ENCODE assay signal across 15 mouse cellular contexts in the genomic region with DNA sequence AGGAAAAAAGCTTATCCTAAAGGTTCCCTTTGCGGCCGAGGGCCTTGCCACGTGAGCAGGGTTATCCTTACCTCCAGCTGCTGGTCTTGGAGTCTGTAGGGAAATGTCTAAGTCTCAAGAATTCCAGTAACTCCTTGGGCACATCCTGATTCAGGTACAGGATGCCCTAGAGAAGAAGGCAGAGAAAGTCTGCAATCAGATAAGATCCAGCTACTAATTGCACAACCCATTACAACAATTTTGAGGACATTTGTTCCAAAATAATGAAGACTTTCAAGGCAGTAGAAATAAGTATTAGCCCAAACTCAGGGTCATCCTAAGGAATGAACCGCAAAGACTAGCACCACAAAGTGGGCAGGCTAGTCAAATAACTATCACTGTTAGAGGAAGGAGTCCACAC. TPM values are rescaled to one million over a fixed set of nuclear protein-coding genes. Genes with fewer than 3 reads are reported as not detected.
DNase-seq lines count a peak whose midpoint lies in the region; ATAC-seq and TF ChIP-seq lines count a peak whose summit lies in the region.
"Had no signal": no experiment of that assay in that cellular context is flagged by ENCODE, and none has a peak within 500 bp of the region (broad histone marks: within the 10 kb centered on the region; RNA-seq: fewer than 3 reads in every experiment).

No protein-coding gene starts in this region.

- H3K4me1 ChIP-seq in limb, embryonic 13.5 days: peaks cover 13% of the 10 kb centered on the region
- H3K4me1 ChIP-seq in limb, embryonic 10.5 days: peaks cover 21% of the 10 kb centered on the region
- H3K4me1 ChIP-seq in stomach, embryonic 15.5 days: peaks cover 6% of the 10 kb centered on the region
- H3K4me1 ChIP-seq in stomach, postnatal 0 days (replicated peaks; ENCODE audit: control insufficient read depth, insufficient read depth): 0 out of 2 replicates have a peak, but pooled peaks cover 3% of the 10 kb centered on the region
- peaks cover 15 to 22% of the 10 kb centered on the region in 2 experiments for H3K4me1 ChIP-seq in liver, embryonic 14.5 days (replicated peaks; ENCODE audit: control insufficient read depth in 2 of 2, insufficient read depth in 2 of 2, low read length in 1 of 2)
- peaks cover 10% of the 10 kb centered on the region for H3K4me1 ChIP-seq in hindbrain, embryonic 16.5 days (ENCODE audit: control insufficient read depth, insufficient read depth, low read depth, low read length)

- H3K9me3 ChIP-seq in limb, embryonic 13.5 days: no peaks in the 10 kb centered on the region
- no peaks in the 10 kb centered on the region for H3K9me3 ChIP-seq in limb, embryonic 10.5 days (replicated peaks)
- H3K9me3 ChIP-seq in stomach, embryonic 15.5 days: no peaks in the 10 kb centered on the region
- H3K9me3 ChIP-seq in stomach, postnatal 0 days (ENCODE audit: control insufficient read depth, low read length): no peaks in the 10 kb centered on the region
- H3K9me3 ChIP-seq in liver, embryonic 14.5 days (ENCODE audit: control insufficient read depth, low read length): no peaks in the 10 kb centered on the region
- H3K9me3 ChIP-seq in hindbrain, embryonic 16.5 days (ENCODE audit: control insufficient read depth, low read length): no peaks in the 10 kb centered on the region
- H3K9me3 ChIP-seq: embryonic facial prominence, embryonic 12.5 days; forebrain, embryonic 15.5 days; hindbrain, embryonic 12.5 days; midbrain, embryonic 15.5 days; neural tube, embryonic 12.5 days had no signal

- DNase-seq in limb, embryonic 10.5 days (ENCODE audit: low spot score): no peak
- no peak for DNase-seq in stomach, postnatal 0 days (ENCODE audit: low spot score)
- DNase-seq in liver, embryonic 14.5 days (ENCODE audit: low read depth in 3 of 3, low spot score in 3 of 3): no peak
- DNase-seq in kidney, adult 11 months: no peak

- no peak overlapping the region for H3K9ac ChIP-seq in limb, embryonic 13.5 days
- H3K9ac ChIP-seq in stomach, embryonic 15.5 days: no peak overlapping the region
- no peak overlapping the region for H3K9ac ChIP-seq in stomach, postnatal 0 days (ENCODE audit: low read length)
- peak overlapping the region; percentile 97 for H3K9ac ChIP-seq in liver, embryonic 14.5 days (replicated peaks)
- H3K9ac ChIP-seq in hindbrain, embryonic 16.5 days (ENCODE audit: low read depth, low read length): no peak overlapping the region

- 0 out of 2 replicates have a peak overlapping the region, but pooled peaks have one; percentile 57 for H3K4me3 ChIP-seq in limb, embryonic 13.5 days
- H3K4me3 ChIP-seq in limb, embryonic 10.5 days: no peak overlapping the region
- no peak overlapping the region for H3K4me3 ChIP-seq in stomach, embryonic 15.5 days (replicated peaks)
- no peak overlapping the region for H3K4me3 ChIP-seq in stomach, postnatal 0 days (ENCODE audit: low read depth, low read length)
- H3K4me3 ChIP-seq in liver, embryonic 14.5 days (ENCODE audit: insufficient read depth in 1 of 2, low read depth in 2 of 2, low read length in 2 of 2): peak overlapping the region; percentile 79 to 93
- H3K4me3 ChIP-seq in hindbrain, embryonic 16.5 days (ENCODE audit: low read length): no peak overlapping the region

- WGBS in limb, embryonic 13.5 days: 66% methylated on average over 4 of the region's 4 CpGs
- 65% methylated on average over 4 of the region's 4 CpGs for WGBS in limb, embryonic 10.5 days
- WGBS in stomach, embryonic 15.5 days: 64% methylated on average over 4 of the region's 4 CpGs
- WGBS in stomach, postnatal 0 days: 75% methylated on average over 4 of the region's 4 CpGs
- WGBS in liver, embryonic 14.5 days (ENCODE audit: insufficient replicate concordance): 55% methylated on average over 4 of the region's 4 CpGs
- WGBS in hindbrain, embryonic 16.5 days: 69% methylated on average over 4 of the region's 4 CpGs

- H3K4me2 ChIP-seq in limb, embryonic 13.5 days (replicated peaks): no peak overlapping the region
- peak overlapping the region; percentile 98; the same call in 1 of the 2 replicates for H3K4me2 ChIP-seq in stomach, embryonic 15.5 days
- no peak overlapping the region for H3K4me2 ChIP-seq in stomach, postnatal 0 days (replicated peaks; ENCODE audit: low read depth)
- peak overlapping the region; percentile 81 for H3K4me2 ChIP-seq in liver, embryonic 14.5 days (ENCODE audit: low read depth)
- no peak overlapping the region for H3K4me2 ChIP-seq in hindbrain, embryonic 16.5 days (ENCODE audit: low read length)

- TF ChIP-seq EP300 in stomach, postnatal 0 days (optimal IDR thresholded peaks at IDR 0.05): no peak
- TF ChIP-seq EP300 in liver, embryonic 14.5 days (IDR thresholded peaks at IDR 0.05; ENCODE audit: low read depth): no peak

- ATAC-seq in limb, embryonic 13.5 days (ENCODE audit: low FRiP score, low read depth): no peak
- ATAC-seq in stomach, embryonic 15.5 days (ENCODE audit: insufficient read depth, low FRiP score, low read depth): no peak
- no peak for ATAC-seq in stomach, postnatal 0 days (ENCODE audit: low FRiP score, low TSS enrichment)
- no peak for ATAC-seq in liver, embryonic 14.5 days (ENCODE audit: insufficient read depth)
- ATAC-seq in hindbrain, embryonic 16.5 days: no peak

- no peak for TF ChIP-seq CTCF in stomach, postnatal 0 days (IDR thresholded peaks at IDR 0.05; ENCODE audit: low read depth)
- no peak for TF ChIP-seq CTCF in liver, embryonic 14.5 days (IDR thresholded peaks at IDR 0.05; ENCODE audit: low read depth)

- H3K27me3 ChIP-seq in limb, embryonic 13.5 days: peaks cover 48% of the 10 kb centered on the region
- peaks cover 49% of the 10 kb centered on the region for H3K27me3 ChIP-seq in limb, embryonic 10.5 days (ENCODE audit: low read depth, poor library complexity, severe bottlenecking)
- peaks cover 11% of the 10 kb centered on the region; the same call in 1 of the 2 replicates for H3K27me3 ChIP-seq in stomach, embryonic 15.5 days (replicated peaks)
- no peaks in the 10 kb centered on the region for H3K27me3 ChIP-seq in stomach, postnatal 0 days (ENCODE audit: control insufficient read depth, insufficient read depth, low read length)
- H3K27me3 ChIP-seq in liver, embryonic 14.5 days (ENCODE audit: control insufficient read depth, insufficient read depth, low read length): peaks cover 8% of the 10 kb centered on the region
- H3K27me3 ChIP-seq in hindbrain, embryonic 16.5 days (replicated peaks; ENCODE audit: control insufficient read depth, insufficient read depth, low read length): 0 out of 2 replicates have a peak, but pooled peaks cover 8% of the 10 kb centered on the region

- H3K27ac ChIP-seq in limb, embryonic 13.5 days: no peak overlapping the region
- H3K27ac ChIP-seq in limb, embryonic 10.5 days: no peak overlapping the region
- no peak overlapping the region for H3K27ac ChIP-seq in stomach, embryonic 15.5 days
- H3K27ac ChIP-seq in stomach, postnatal 0 days (replicated peaks): no peak overlapping the region
- H3K27ac ChIP-seq in liver, embryonic 14.5 days: peak overlapping the region; percentile 71; the same call in 1 of the 2 replicates
- H3K27ac ChIP-seq in hindbrain, embryonic 16.5 days (ENCODE audit: low read depth, low read length): no peak overlapping the region
- H3K27ac ChIP-seq: embryonic facial prominence, embryonic 12.5 days; forebrain, embryonic 15.5 days; hindbrain, embryonic 12.5 days; left cerebral cortex, adult 2 months; macrophage; midbrain, embryonic 15.5 days; neural tube, embryonic 12.5 days had no signal

- H3K36me3 ChIP-seq in limb, embryonic 13.5 days: peaks cover 43% of the 10 kb centered on the region
- peaks cover 46% of the 10 kb centered on the region for H3K36me3 ChIP-seq in limb, embryonic 10.5 days
- peaks cover 36% of the 10 kb centered on the region for H3K36me3 ChIP-seq in stomach, embryonic 15.5 days
- peaks cover 24% of the 10 kb centered on the region for H3K36me3 ChIP-seq in stomach, postnatal 0 days (ENCODE audit: control insufficient read depth, insufficient read depth, low read length)
- H3K36me3 ChIP-seq in liver, embryonic 14.5 days (replicated peaks; ENCODE audit: control insufficient read depth, insufficient read depth, low read depth): peaks cover 47% of the 10 kb centered on the region
- peaks cover 36% of the 10 kb centered on the region for H3K36me3 ChIP-seq in hindbrain, embryonic 16.5 days (ENCODE audit: control insufficient read depth, insufficient read depth, low read length)

RNA-seq across cellular contexts. Expression of a gene that starts 1.5 kb away (rescaled TPM):
- polyA plus RNA-seq in limb, embryonic 13.5 days (2015; fragmentation: Nextera tagmentation; extraction: Ambion mirVana): 5.0 and 5.3 TPM in 2 replicates
- 1.9 and 2.4 TPM in 2 replicates for polyA plus RNA-seq in limb, embryonic 10.5 days (2016; fragmentation: Nextera tagmentation; extraction: Ambion mirVana)
- polyA plus RNA-seq in stomach, embryonic 15.5 days (2015; fragmentation: Nextera tagmentation; extraction: Ambion mirVana): 2.2 and 4.6 TPM in 2 replicates
- polyA plus RNA-seq in stomach, postnatal 0 days (2015; fragmentation: Nextera tagmentation; extraction: Ambion mirVana): 1.5 TPM in 2 replicates
- 26.7 and 32.8 TPM in 2 replicates for polyA plus RNA-seq in liver, embryonic 14.5 days (2012; rRNA removed)
- 25.4 and 26.5 TPM in 2 replicates for polyA plus RNA-seq in liver, embryonic 14.5 days (2014; fragmentation: Nextera tagmentation; extraction: Ambion mirVana)
- polyA plus RNA-seq in hindbrain, embryonic 16.5 days (2015; fragmentation: Nextera tagmentation; extraction: Ambion mirVana): 12.9 and 14.7 TPM in 2 replicates
- polyA plus RNA-seq: G1E had no signal

RNA-seq across cellular contexts. Expression of a gene that starts 8.0 kb away (rescaled TPM):
- polyA plus RNA-seq in limb, embryonic 13.5 days (2015; fragmentation: Nextera tagmentation; extraction: Ambion mirVana): 665 and 680 TPM in 2 replicates
- polyA plus RNA-seq in limb, embryonic 10.5 days (2016; fragmentation: Nextera tagmentation; extraction: Ambion mirVana): 501 and 523 TPM in 2 replicates
- 836 and 887 TPM in 2 replicates for polyA plus RNA-seq in stomach, embryonic 15.5 days (2015; fragmentation: Nextera tagmentation; extraction: Ambion mirVana)
- 827 and 843 TPM in 2 replicates for polyA plus RNA-seq in stomach, postnatal 0 days (2015; fragmentation: Nextera tagmentation; extraction: Ambion mirVana)
- polyA plus RNA-seq in liver, embryonic 14.5 days (2012; rRNA removed): 190 and 276 TPM in 2 replicates
- 422 and 434 TPM in 2 replicates for polyA plus RNA-seq in liver, embryonic 14.5 days (2014; fragmentation: Nextera tagmentation; extraction: Ambion mirVana)
- polyA plus RNA-seq in hindbrain, embryonic 16.5 days (2015; fragmentation: Nextera tagmentation; extraction: Ambion mirVana): 362 and 376 TPM in 2 replicates

RNA-seq across cellular contexts. Expression of a gene that starts 58.3 kb away (rescaled TPM):
- 128 and 134 TPM in 2 replicates for polyA plus RNA-seq in limb, embryonic 13.5 days (2015; fragmentation: Nextera tagmentation; extraction: Ambion mirVana)
- polyA plus RNA-seq in limb, embryonic 10.5 days (2016; fragmentation: Nextera tagmentation; extraction: Ambion mirVana): 122 and 126 TPM in 2 replicates
- polyA plus RNA-seq in stomach, embryonic 15.5 days (2015; fragmentation: Nextera tagmentation; extraction: Ambion mirVana): 124 and 129 TPM in 2 replicates
- polyA plus RNA-seq in stomach, postnatal 0 days (2015; fragmentation: Nextera tagmentation; extraction: Ambion mirVana): 77.5 and 77.6 TPM in 2 replicates
- polyA plus RNA-seq in liver, embryonic 14.5 days (2012; rRNA removed): 31.8 and 47.7 TPM in 2 replicates
- 66.0 and 68.3 TPM in 2 replicates for polyA plus RNA-seq in liver, embryonic 14.5 days (2014; fragmentation: Nextera tagmentation; extraction: Ambion mirVana)
- polyA plus RNA-seq in hindbrain, embryonic 16.5 days (2015; fragmentation: Nextera tagmentation; extraction: Ambion mirVana): 73.5 and 77.2 TPM in 2 replicates

RNA-seq across cellular contexts. Expression of a gene that starts 58.4 kb away (rescaled TPM):
- 173 and 178 TPM in 2 replicates for polyA plus RNA-seq in limb, embryonic 13.5 days (2015; fragmentation: Nextera tagmentation; extraction: Ambion mirVana)
- 166 and 171 TPM in 2 replicates for polyA plus RNA-seq in limb, embryonic 10.5 days (2016; fragmentation: Nextera tagmentation; extraction: Ambion mirVana)
- 170 and 180 TPM in 2 replicates for polyA plus RNA-seq in stomach, embryonic 15.5 days (2015; fragmentation: Nextera tagmentation; extraction: Ambion mirVana)
- 131 and 138 TPM in 2 replicates for polyA plus RNA-seq in stomach, postnatal 0 days (2015; fragmentation: Nextera tagmentation; extraction: Ambion mirVana)
- polyA plus RNA-seq in liver, embryonic 14.5 days (2012; rRNA removed): 32.3 and 50.1 TPM in 2 replicates
- 129 and 132 TPM in 2 replicates for polyA plus RNA-seq in liver, embryonic 14.5 days (2014; fragmentation: Nextera tagmentation; extraction: Ambion mirVana)
- polyA plus RNA-seq in hindbrain, embryonic 16.5 days (2015; fragmentation: Nextera tagmentation; extraction: Ambion mirVana): 64.0 and 69.2 TPM in 2 replicates

Comparison
In these comparisons a context has a peak if more than half of its experiments do, and no peak if none do; other contexts are left out.
1. H3K4me2 ChIP-seq: peak in stomach, embryonic 15.5 days (single experiment) and liver, embryonic 14.5 days (single experiment); none in limb, embryonic 13.5 days (single experiment), stomach, postnatal 0 days (single experiment) and hindbrain, embryonic 16.5 days (single experiment).
2. H3K4me3 ChIP-seq: peak in limb, embryonic 13.5 days (single experiment) and liver, embryonic 14.5 days (2 of 2); none in limb, embryonic 10.5 days (single experiment), stomach, embryonic 15.5 days (single experiment), stomach, postnatal 0 days (single experiment) and hindbrain, embryonic 16.5 days (single experiment).